Mouse (Mus musculus) G1E (cell line): ENCODE data around the gene Atg14.

Experiments used
- CTCF ChIP-seq: IDR thresholded peaks from 2 replicates; pipeline ENCODE4 v1.5.1; 2012; ENCODE audit warnings: low read depth, low read length, inconsistent platforms, mixed read lengths
- GATA1 ChIP-seq: IDR thresholded peaks from 2 replicates; pipeline ENCODE4 v1.6.1; 2012; ENCODE audit warnings: borderline replicate concordance, low read length, inconsistent platforms, mixed read lengths
- POLR2AphosphoS5 ChIP-seq: IDR thresholded peaks from 2 replicates; pipeline ENCODE4 v1.6.1; 2012; ENCODE audit warnings: low read depth, low read length, inconsistent platforms; ENCODE audit not compliant: insufficient replicate concordance
- TAL1 ChIP-seq: conservative IDR thresholded peaks from 2 replicates; pipeline ENCODE4 v1.6.1; 2012; ENCODE audit warnings: low read depth, low read length, inconsistent platforms, mixed read lengths

- no peak for TF ChIP-seq CTCF
- no peak for TF ChIP-seq GATA1
- no peak for TF ChIP-seq POLR2AphosphoS5
- TF ChIP-seq TAL1: no peak
These were observed 76.7 kb downstream of the Atg14 start for GRCm38 (mm10) chr14:47493592-47494361.
